Mouse (Mus musculus): ENCODE measurements around the gene Pgd. TPM values are rescaled to one million over a fixed set of nuclear protein-coding genes. Genes with fewer than 3 reads are reported as not detected.
A peak's percentile ranks its signal among the peaks of the same experiment; 100 is the strongest.

The Pgd gene
- polyA plus RNA-seq, 1 experiment, result 98.7 TPM

- no peak for DNase-seq
- peaks cover 13% of the 10 kb centered on the region for H3K4me1 ChIP-seq (replicated peaks; ENCODE audit: control insufficient read depth, insufficient read depth, low read length)
- TF ChIP-seq CTCF (IDR thresholded peaks at IDR 0.05; ENCODE audit: borderline replicate concordance, control insufficient read depth, extremely low read depth, insufficient read depth, low read length, poor library complexity) (no peak), POLR2A (IDR thresholded peaks at IDR 0.05; ENCODE audit: control insufficient read depth, extremely low read depth, insufficient read depth, low read length, poor library complexity) (no peak)
- 92% methylated on average over 11 of the region's 11 CpGs for WGBS
- H3K27me3 ChIP-seq (ENCODE audit: control insufficient read depth, insufficient read depth, low read length), result no peaks in the 10 kb centered on the region
- H3K27ac ChIP-seq (ENCODE audit: control insufficient read depth, insufficient read depth, low read length), result no peak overlapping the region
- H3K4me3 ChIP-seq (ENCODE audit: control insufficient read depth, insufficient read depth, low read length), result no peak overlapping the region
- H3K36me3 ChIP-seq (ENCODE audit: control insufficient read depth, insufficient read depth, low read length), result peaks cover 27% of the 10 kb centered on the region
Observed at GRCm38 (mm10) chr4:149150256-149150655, 16.3 kb downstream of the Pgd start.

GRCm38 (mm10) chr4:149149611-149150010, 17.0 kb downstream of the Pgd start:
- H3K36me3 ChIP-seq (ENCODE audit: control insufficient read depth, insufficient read depth, low read length), result peaks cover 21% of the 10 kb centered on the region
- no peak overlapping the region for H3K27ac ChIP-seq (ENCODE audit: control insufficient read depth, insufficient read depth, low read length)
- H3K4me1 ChIP-seq (replicated peaks; ENCODE audit: control insufficient read depth, insufficient read depth, low read length), result peaks cover 13% of the 10 kb centered on the region
- 94% methylated on average over 7 of the region's 7 CpGs for WGBS
- no peaks in the 10 kb centered on the region for H3K27me3 ChIP-seq (ENCODE audit: control insufficient read depth, insufficient read depth, low read length)
- no peak for TF ChIP-seq CTCF (IDR thresholded peaks at IDR 0.05; ENCODE audit: borderline replicate concordance, control insufficient read depth, extremely low read depth, insufficient read depth, low read length, poor library complexity)
- no peak for TF ChIP-seq POLR2A (IDR thresholded peaks at IDR 0.05; ENCODE audit: control insufficient read depth, extremely low read depth, insufficient read depth, low read length, poor library complexity)
- H3K4me3 ChIP-seq (ENCODE audit: control insufficient read depth, insufficient read depth, low read length), result no peak overlapping the region
- DNase-seq, result no peak

- DNase-seq, result no peak
- Histone ChIP-seq H3K4me3 (ENCODE audit: control insufficient read depth, insufficient read depth, low read length) (no peak overlapping the region), H3K27ac (ENCODE audit: control insufficient read depth, insufficient read depth, low read length) (no peak overlapping the region), H3K36me3 (ENCODE audit: control insufficient read depth, insufficient read depth, low read length) (peaks cover 17% of the 10 kb centered on the region), H3K27me3 (ENCODE audit: control insufficient read depth, insufficient read depth, low read length) (no peaks in the 10 kb centered on the region), H3K4me1 (replicated peaks; ENCODE audit: control insufficient read depth, insufficient read depth, low read length) (peaks cover 13% of the 10 kb centered on the region)
- 41% methylated on average over 9 of the region's 9 CpGs for WGBS
- no peak for TF ChIP-seq CTCF (IDR thresholded peaks at IDR 0.05; ENCODE audit: borderline replicate concordance, control insufficient read depth, extremely low read depth, insufficient read depth, low read length, poor library complexity)
- no peak for TF ChIP-seq POLR2A (IDR thresholded peaks at IDR 0.05; ENCODE audit: control insufficient read depth, extremely low read depth, insufficient read depth, low read length, poor library complexity)
Observed at GRCm38 (mm10) chr4:149149196-149149595, 17.4 kb downstream of the Pgd start.

DNA sequence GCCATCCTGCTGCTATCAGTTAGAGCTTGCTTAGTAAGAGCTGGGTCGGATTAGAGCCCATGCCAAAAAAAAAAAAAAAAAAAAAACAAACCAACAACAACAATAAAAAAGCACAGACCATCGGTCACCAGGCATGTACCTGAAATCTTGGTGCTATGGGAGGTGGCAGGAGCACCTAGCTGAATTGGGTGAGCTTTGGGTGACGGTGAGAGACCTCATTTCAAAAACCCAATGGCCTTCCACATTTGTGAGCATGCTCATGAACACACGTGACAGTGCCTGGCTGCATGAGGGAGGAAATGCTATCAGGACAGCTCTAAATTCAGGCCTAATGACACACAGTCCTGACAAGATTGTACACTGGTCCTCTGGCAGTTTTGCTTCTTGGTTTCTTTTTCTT, 18.5 kb downstream of the Pgd start:
- no peak overlapping the region for H3K4me3 ChIP-seq (ENCODE audit: control insufficient read depth, insufficient read depth, low read length)
- no peak overlapping the region for H3K27ac ChIP-seq (ENCODE audit: control insufficient read depth, insufficient read depth, low read length)
- DNase-seq, result no peak
- WGBS, result 83% methylated on average over 4 of the region's 4 CpGs
- H3K36me3 ChIP-seq (ENCODE audit: control insufficient read depth, insufficient read depth, low read length), result peaks cover 8% of the 10 kb centered on the region
- no peak for TF ChIP-seq CTCF (IDR thresholded peaks at IDR 0.05; ENCODE audit: borderline replicate concordance, control insufficient read depth, extremely low read depth, insufficient read depth, low read length, poor library complexity)
- peaks cover 13% of the 10 kb centered on the region for H3K4me1 ChIP-seq (replicated peaks; ENCODE audit: control insufficient read depth, insufficient read depth, low read length)
- H3K27me3 ChIP-seq (ENCODE audit: control insufficient read depth, insufficient read depth, low read length), result no peaks in the 10 kb centered on the region

- WGBS, result 36% methylated on average over 7 of the region's 7 CpGs
- Histone ChIP-seq H3K36me3 (ENCODE audit: control insufficient read depth, insufficient read depth, low read length) (peaks cover 8% of the 10 kb centered on the region), H3K27ac (ENCODE audit: control insufficient read depth, insufficient read depth, low read length) (no peak overlapping the region), H3K27me3 (ENCODE audit: control insufficient read depth, insufficient read depth, low read length) (no peaks in the 10 kb centered on the region), H3K4me1 (replicated peaks; ENCODE audit: control insufficient read depth, insufficient read depth, low read length) (peaks cover 13% of the 10 kb centered on the region), H3K4me3 (ENCODE audit: control insufficient read depth, insufficient read depth, low read length) (no peak overlapping the region)
- no peak for TF ChIP-seq POLR2A (IDR thresholded peaks at IDR 0.05; ENCODE audit: control insufficient read depth, extremely low read depth, insufficient read depth, low read length, poor library complexity)
- TF ChIP-seq CTCF (IDR thresholded peaks at IDR 0.05; ENCODE audit: borderline replicate concordance, control insufficient read depth, extremely low read depth, insufficient read depth, low read length, poor library complexity), result no peak
- DNase-seq, result no peak
Observed at GRCm38 (mm10) chr4:149147528-149147927, 19.0 kb downstream of the Pgd start.

- no peaks in the 10 kb centered on the region; the same call in 1 of the 2 replicates for H3K36me3 ChIP-seq (ENCODE audit: control insufficient read depth, insufficient read depth, low read length)
- DNase-seq, result no peak
- peaks cover 13% of the 10 kb centered on the region for H3K4me1 ChIP-seq (replicated peaks; ENCODE audit: control insufficient read depth, insufficient read depth, low read length)
- TF ChIP-seq POLR2A (IDR thresholded peaks at IDR 0.05; ENCODE audit: control insufficient read depth, extremely low read depth, insufficient read depth, low read length, poor library complexity) (no peak), CTCF (IDR thresholded peaks at IDR 0.05; ENCODE audit: borderline replicate concordance, control insufficient read depth, extremely low read depth, insufficient read depth, low read length, poor library complexity) (no peak)
- no peak overlapping the region for H3K4me3 ChIP-seq (ENCODE audit: control insufficient read depth, insufficient read depth, low read length)
- 95% methylated on average over 4 of the region's 4 CpGs for WGBS
- no peaks in the 10 kb centered on the region for H3K27me3 ChIP-seq (ENCODE audit: control insufficient read depth, insufficient read depth, low read length)
- H3K27ac ChIP-seq (ENCODE audit: control insufficient read depth, insufficient read depth, low read length), result no peak overlapping the region
Observed at GRCm38 (mm10) chr4:149145151-149145550, 21.4 kb downstream of the Pgd start.

DNA sequence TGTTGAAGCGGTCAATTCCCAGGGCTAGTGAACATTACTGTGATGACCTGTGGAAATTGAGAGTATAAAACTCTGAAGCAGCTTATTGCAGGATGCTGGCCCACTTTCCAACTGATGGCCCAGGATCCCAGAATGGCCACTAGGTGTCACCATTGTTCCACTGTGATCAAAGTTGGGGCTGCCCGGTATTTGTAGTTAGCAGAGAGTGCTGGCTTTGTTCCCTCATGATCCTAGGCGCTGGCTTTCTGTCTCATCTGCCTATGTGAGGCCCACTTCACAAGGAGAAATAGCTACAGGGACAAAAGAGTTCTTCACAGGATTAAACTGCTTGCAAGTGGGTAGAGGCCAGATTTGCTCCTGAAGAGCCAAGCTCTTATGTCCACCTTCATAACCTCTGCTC, 22.1 kb downstream of the Pgd start:
- no peak for TF ChIP-seq POLR2A (IDR thresholded peaks at IDR 0.05; ENCODE audit: control insufficient read depth, extremely low read depth, insufficient read depth, low read length, poor library complexity)
- peak; percentile 62; the same call in 1 of the 2 replicates for TF ChIP-seq CTCF (IDR thresholded peaks at IDR 0.05; ENCODE audit: borderline replicate concordance, control insufficient read depth, extremely low read depth, insufficient read depth, low read length, poor library complexity)
- Histone ChIP-seq H3K4me3 (ENCODE audit: control insufficient read depth, insufficient read depth, low read length) (no peak overlapping the region), H3K4me1 (replicated peaks; ENCODE audit: control insufficient read depth, insufficient read depth, low read length) (peaks cover 13% of the 10 kb centered on the region), H3K27ac (ENCODE audit: control insufficient read depth, insufficient read depth, low read length) (no peak overlapping the region), H3K36me3 (ENCODE audit: control insufficient read depth, insufficient read depth, low read length) (no peaks in the 10 kb centered on the region), H3K27me3 (ENCODE audit: control insufficient read depth, insufficient read depth, low read length) (no peaks in the 10 kb centered on the region)
- 11% methylated on average over 3 of the region's 3 CpGs for WGBS
- DNase-seq, result peak; percentile 78

Data from thymus, adult 2 months (tissue).